Mouse (Mus musculus): ENCODE measurements at regions not wholly inside any gene's neighbourhood (a gene's known extent, or its start where the extent isn't known, plus 50 kb on each side); places are given as distances from the start of the nearest gene placed in this dataset.
A peak's percentile ranks its signal among the peaks of the same experiment; 100 is the strongest.

GRCm38 (mm10) chr14:103458340-103458739, 54.8 kb upstream of the Scel start:
- intact Hi-C loops (cut with DNase I): no loop called here

GRCm38 (mm10) chr14:103456106-103456505, 57.0 kb upstream of the Scel start:
- DNase-seq: no peak
- intact Hi-C loops (cut with DNase I): no loop called here

More at GRCm38 (mm10) chr14:103458340-103458739, 54.8 kb upstream of the Scel start:
- no peak for DNase-seq

DNA sequence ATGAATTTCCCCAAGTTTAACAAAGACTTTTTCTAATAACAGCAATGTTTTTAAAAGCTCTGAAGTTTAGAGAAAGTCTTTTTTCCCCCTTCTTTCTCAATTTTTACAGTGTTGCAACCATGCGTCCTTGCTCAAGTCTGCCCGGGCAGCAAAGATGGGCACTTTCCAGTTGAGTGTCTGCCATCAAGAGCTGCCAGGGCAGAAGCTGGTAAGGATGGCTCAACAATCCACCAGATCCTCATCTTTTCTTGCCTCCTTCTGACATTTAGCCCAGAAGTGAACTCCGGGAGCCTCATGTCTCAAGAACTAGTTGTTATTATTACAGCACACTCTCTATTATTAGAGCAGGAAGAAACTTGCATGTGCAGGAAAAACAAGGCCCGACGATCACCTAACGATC, 62.4 kb upstream of the Scel start:
- intact Hi-C loops (cut with DNase I): no loop called here
- no peak for DNase-seq

GRCm38 (mm10) chr14:103449447-103449846, 63.7 kb upstream of the Scel start:
- DNase-seq: no peak
- intact Hi-C loops (cut with DNase I): loop anchor here (2.0 kb wide), 1 partner anchor 15 kb away; no protein-coding TSS in a partner anchor

DNA sequence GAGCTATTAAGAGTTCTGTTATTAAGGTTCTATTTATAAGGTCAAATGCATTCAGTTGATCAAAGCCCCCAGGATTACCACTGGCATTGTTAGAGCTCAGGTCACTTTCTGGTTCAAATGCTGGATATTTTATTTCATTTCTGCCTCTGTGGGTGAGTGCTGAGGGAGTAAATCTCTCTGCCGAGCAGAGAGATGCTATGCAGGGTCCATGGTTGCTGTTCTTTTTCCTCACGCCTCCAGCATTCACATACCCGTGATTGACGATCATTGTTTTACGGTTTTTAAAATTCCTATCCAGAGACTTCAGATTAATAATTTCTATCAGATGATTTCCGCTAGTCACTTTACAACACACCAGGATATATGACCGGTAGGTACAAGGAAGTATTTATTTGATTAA, 64.1 kb upstream of the Scel start:
- no peak for DNase-seq
- intact Hi-C loops (cut with DNase I): loop anchor here (2.0 kb wide), 1 partner anchor 14 kb away; no protein-coding TSS in a partner anchor

DNA sequence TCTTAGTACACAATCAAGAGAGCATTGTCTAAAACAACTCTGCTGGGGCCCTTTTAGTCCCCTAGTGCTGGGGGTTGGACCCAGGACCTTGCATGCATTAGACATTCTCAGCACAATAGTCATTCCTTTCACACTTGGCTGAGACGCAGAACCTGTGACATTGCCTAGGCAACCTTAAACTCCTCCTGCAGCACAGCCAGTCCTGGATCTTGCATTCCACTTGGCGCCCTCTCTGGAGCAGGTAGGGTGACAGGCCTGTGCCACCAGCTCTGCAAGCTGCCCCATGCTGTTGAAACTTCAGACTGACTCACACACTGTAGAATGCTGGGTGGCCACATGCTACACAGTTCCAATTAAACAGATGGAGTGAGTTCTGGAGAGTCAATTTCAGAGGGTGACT, 66.5 kb upstream of the Scel start:
- intact Hi-C loops (cut with DNase I): no loop called here
- DNase-seq: no peak

DNA sequence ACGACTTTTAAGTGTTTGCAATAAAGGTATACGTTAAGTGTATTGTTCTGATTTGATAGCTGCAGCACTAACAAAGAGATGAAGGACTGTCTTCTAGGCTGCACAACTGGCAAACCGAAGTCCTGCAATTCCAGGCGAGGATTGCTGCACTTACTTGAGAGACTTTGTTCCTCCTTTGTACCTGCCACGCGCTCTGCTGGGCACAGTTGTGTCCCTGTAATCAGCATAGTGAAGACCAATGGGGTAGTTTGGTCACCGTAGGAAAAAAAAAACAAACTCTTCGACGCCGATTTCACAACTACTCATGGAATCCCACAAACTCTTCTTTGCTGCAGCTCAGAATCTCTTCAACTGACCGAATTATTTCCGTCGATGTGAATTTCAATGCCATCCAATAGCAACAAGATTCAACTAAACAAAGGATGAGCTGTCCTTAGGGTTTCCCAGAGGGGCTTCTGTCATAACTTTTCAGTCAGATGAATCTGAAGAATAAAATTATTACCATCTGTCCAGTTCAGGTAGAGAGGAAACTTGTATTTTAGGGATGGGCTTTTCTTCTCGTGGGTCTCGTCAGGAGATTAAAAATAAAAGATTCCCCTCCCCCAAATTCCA, 71.6 kb upstream of the Scel start:
- DNase-seq: no peak

DNA sequence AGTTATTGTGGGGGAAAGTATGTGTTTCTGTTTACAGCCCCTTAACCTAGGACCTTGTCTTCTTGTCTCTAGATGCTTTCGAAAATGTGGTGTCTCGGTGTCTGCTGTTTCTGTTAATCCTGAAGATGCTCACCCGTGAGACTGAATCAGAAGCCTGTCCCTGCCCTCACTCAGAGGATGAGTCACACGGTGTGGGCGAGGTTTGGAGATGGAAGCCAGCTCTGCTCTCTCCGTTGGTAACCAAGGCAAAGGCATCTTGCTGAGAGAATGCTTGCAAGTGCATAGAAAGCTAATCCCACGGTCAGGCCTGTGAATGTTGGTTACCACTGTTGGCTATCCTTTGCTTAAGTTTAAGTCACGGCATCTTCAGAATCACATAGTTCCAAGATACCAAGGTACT, 72.9 kb upstream of the Scel start:
- DNase-seq: no peak
- intact Hi-C loops (cut with DNase I): no loop called here

More for the DNA sequence above, 71.6 kb upstream of the Scel start:
- intact Hi-C loops (cut with DNase I): no loop called here

GRCm38 (mm10) chr14:103434218-103434617, 78.9 kb upstream of the Scel start:
- DNase-seq: peak; percentile 26 to 30
- intact Hi-C loops (cut with DNase I): loop anchor here (2.0 kb wide), 1 partner anchor 15 kb away; no protein-coding TSS in a partner anchor

- no peak for DNase-seq
- intact Hi-C loops (cut with DNase I): no loop called here
Observed at GRCm38 (mm10) chr14:103433106-103433505, 80.0 kb upstream of the Scel start.

DNA sequence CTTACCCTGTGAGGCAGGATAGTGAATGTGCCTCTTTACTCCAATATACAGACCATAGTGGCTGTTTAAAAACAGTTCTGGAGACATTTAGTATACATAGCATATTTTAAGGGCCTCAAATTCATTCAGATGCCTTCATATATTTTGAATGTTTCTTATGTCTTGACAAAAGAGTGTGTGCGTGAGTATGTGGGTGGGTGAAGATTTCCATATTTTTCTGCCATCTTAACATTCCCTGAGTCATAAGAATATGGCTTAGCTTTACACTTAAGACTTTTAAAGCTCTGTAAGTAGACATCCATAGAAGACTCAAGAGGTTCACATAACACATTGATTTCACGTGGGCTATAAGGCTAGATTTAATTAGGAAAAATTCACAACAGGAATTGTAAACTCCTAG, 81.3 kb upstream of the Mycbp2 start:
- intact Hi-C loops (cut with DNase I): no loop called here
- no peak for DNase-seq

DNA sequence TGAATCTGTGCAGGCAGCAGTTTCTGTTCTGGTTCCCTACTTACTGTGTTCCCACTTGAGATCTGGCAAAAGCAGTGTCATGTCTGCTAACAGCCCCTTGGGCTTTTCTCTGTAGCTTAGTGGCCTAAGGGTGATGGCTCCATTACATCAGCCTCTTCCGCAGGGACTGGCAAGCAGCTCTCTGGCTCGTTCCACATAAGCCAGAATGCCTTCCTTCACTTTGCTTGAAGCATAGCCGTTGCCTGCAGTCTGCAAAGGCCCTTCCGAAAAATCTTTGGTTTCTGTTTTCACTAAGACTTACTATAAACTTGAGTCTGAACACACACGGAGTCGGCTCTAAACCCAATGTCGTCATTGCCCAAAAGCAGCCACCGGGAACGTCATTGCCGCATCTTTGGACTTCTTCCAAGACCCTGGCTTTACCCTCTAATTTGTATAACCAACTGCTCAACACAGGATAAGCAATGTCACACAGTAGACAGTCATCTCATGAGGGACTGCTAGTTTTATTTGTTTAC, 74.8 kb upstream of the Mycbp2 start:
- DNase-seq: peak; percentile 7 to 12
- intact Hi-C loops (cut with DNase I): no loop called here

- DNase-seq: no peak
- intact Hi-C loops (cut with DNase I): no loop called here
Observed at GRCm38 (mm10) chr14:103417110-103418061, 70.8 kb upstream of the Mycbp2 start.

GRCm38 (mm10) chr14:103404611-103405010, 58.0 kb upstream of the Mycbp2 start:
- no peak for DNase-seq
- intact Hi-C loops (cut with DNase I): no loop called here

DNA sequence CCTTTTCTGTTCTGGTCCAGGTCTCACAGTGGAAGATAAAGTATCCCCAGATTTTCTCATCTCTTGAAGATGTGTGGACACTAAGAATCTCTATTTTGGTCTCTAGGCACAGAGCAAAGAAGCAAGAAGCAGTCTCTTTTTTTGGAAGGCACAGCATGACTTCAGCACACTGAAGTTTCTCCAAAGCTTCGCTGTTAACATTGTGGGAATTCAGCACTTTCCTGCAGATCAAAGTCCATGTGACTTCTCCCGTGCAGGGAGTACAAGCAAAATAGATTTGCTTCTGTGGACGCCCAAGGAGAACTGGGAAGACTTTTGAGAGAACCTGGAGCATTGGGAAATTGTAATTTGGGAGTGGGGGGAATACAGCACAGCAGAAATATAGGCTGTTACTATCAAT, 56.4 kb upstream of the Mycbp2 start:
- DNase-seq: no peak
- intact Hi-C loops (cut with DNase I): no loop called here

DNA sequence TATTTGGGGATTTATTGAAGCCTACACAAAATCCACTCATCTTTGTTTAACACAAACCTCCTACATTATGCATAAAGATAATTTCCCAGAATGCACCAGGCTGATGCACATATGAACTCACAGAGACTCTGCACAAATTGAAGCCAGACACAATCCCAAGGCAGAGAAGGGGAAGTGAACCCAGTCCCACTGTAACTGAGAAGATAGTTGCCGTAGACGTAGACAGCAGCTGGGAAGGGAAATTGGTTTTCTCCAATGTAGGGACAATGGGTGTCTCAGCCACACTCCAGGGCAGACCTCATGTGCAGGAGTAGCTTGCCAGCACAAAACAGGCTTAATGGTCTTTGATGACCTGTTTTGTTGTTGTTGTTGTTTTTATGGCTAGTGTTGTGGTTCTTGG, 55.4 kb upstream of the Mycbp2 start:
- intact Hi-C loops (cut with DNase I): no loop called here
- no peak for DNase-seq

- intact Hi-C loops (cut with DNase I): no loop called here
- DNase-seq: no peak
Observed at GRCm38 (mm10) chr14:103401280-103401679, 54.7 kb upstream of the Mycbp2 start.

GRCm38 (mm10) chr14:103398401-103398800, 51.8 kb upstream of the Mycbp2 start:
- DNase-seq: no peak
- intact Hi-C loops (cut with DNase I): no loop called here
